Mouse (Mus musculus): Measurements from ENCODE around the gene Styx. TPM values are rescaled to one million over a fixed set of nuclear protein-coding genes. Genes with fewer than 3 reads are reported as not detected.

Styx gene
- polyA plus RNA-seq, 1 experiment: 19.3 TPM

DNA sequence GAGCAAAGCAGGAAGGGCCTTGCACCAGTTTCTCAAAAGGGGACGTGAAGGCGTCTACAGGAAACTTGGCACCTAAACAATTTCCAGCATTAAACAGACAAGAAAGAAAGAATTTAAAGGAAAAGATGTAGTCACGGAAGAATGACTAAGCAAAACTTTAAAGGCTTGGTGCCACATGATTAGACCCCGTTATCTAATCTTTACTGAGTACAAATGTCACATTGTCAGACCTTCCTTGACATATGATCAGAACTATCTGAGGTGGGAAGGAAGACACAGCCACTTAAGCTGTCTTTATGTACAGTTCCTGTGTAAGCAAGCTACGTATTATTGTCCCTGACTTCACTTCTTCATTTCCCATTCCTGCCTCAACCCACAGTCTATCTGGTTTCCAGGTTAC lies 29.3 kb upstream of the Styx start:
- no peak overlapping the region for H3K4me3 ChIP-seq (ENCODE audit: low read depth, low read length)
- H3K36me3 ChIP-seq (ENCODE audit: control insufficient read depth, insufficient read depth, low read length): no peaks in the 10 kb centered on the region
- TF ChIP-seq POLR2A (IDR thresholded peaks at IDR 0.05; ENCODE audit: low read depth, low read length): no peak
- no peak for TF ChIP-seq CTCF (IDR thresholded peaks at IDR 0.05; ENCODE audit: extremely low read depth, insufficient read length, insufficient replicate concordance, low read depth, low read length)
- peaks cover 12% of the 10 kb centered on the region; the same call in 1 of the 2 replicates for H3K4me1 ChIP-seq (ENCODE audit: control insufficient read depth, insufficient read depth, insufficient read length, low read length)
- H3K27ac ChIP-seq (ENCODE audit: insufficient read depth, low read depth, low read length): peak overlapping the region; percentile 100
- H3K27me3 ChIP-seq (ENCODE audit: control insufficient read depth, insufficient read depth, low read length): no peaks in the 10 kb centered on the region
- whole genome bisulfite sequencing: 19% methylated on average over 5 of the region's 5 CpGs

DNA sequence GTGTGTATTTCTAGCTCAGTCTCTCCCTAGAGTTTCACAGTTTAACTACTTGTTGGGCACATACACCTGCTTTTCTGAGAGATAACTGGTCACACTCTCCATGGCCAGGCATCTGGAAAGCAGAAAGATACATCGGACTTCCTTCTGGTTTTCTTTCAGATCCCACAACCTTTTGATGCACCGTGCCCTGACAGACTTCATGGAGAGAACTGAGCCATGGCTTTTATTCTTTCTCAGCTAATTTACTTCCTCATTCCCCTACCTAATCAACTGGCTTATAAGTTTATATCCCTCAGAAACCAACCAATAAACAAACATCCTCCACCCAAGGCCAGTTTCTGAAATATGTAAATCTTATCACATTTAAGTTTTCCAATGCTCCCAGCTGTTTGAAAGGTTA lies 28.4 kb upstream of the Styx start:
- no peak overlapping the region for H3K4me3 ChIP-seq (ENCODE audit: low read depth, low read length)
- no peaks in the 10 kb centered on the region for H3K27me3 ChIP-seq (ENCODE audit: control insufficient read depth, insufficient read depth, low read length)
- peak overlapping the region; percentile 100 for H3K27ac ChIP-seq (ENCODE audit: insufficient read depth, low read depth, low read length)
- 52% methylated on average over 2 of the region's 2 CpGs for WGBS
- H3K4me1 ChIP-seq (ENCODE audit: control insufficient read depth, insufficient read depth, insufficient read length, low read length): peaks cover 12% of the 10 kb centered on the region; the same call in 1 of the 2 replicates
- H3K36me3 ChIP-seq (ENCODE audit: control insufficient read depth, insufficient read depth, low read length): no peaks in the 10 kb centered on the region
- TF ChIP-seq POLR2A (IDR thresholded peaks at IDR 0.05; ENCODE audit: low read depth, low read length) (no peak), CTCF (IDR thresholded peaks at IDR 0.05; ENCODE audit: extremely low read depth, insufficient read length, insufficient replicate concordance, low read depth, low read length) (no peak)

GRCm38 (mm10) chr14:45323320-45323719 lies 27.6 kb upstream of the Styx start:
- TF ChIP-seq POLR2A (IDR thresholded peaks at IDR 0.05; ENCODE audit: low read depth, low read length): no peak
- 91% methylated on average over 3 of the region's 3 CpGs for WGBS
- H3K36me3 ChIP-seq (ENCODE audit: control insufficient read depth, insufficient read depth, low read length): no peaks in the 10 kb centered on the region
- H3K4me3 ChIP-seq (ENCODE audit: low read depth, low read length): no peak overlapping the region
- no peaks in the 10 kb centered on the region for H3K27me3 ChIP-seq (ENCODE audit: control insufficient read depth, insufficient read depth, low read length)
- H3K27ac ChIP-seq (ENCODE audit: insufficient read depth, low read depth, low read length): no peak overlapping the region
- H3K4me1 ChIP-seq (ENCODE audit: control insufficient read depth, insufficient read depth, insufficient read length, low read length): peaks cover 12% of the 10 kb centered on the region; the same call in 1 of the 2 replicates

DNA sequence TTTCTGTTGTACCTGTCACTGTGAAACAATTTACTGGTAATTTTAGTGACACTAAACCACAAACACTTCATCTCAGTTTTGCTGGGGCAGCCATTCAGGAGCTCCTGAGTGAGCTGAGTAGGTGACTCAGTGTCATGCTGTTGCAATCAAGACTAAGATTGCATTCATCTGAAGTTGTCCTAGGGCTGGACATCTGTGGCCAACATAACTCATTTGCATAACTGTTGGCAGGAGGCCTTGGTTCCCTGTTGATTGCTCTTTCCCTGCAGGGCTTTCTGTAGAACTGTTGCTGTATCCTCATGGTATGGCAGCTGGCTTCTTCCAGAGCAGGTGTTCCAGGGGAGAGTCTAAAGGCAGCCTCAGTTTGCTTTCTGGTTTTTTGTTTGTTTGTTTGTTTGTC lies 25.4 kb upstream of the Styx start:
- peaks cover 12% of the 10 kb centered on the region; the same call in 1 of the 2 replicates for H3K4me1 ChIP-seq (ENCODE audit: control insufficient read depth, insufficient read depth, insufficient read length, low read length)
- H3K27ac ChIP-seq (ENCODE audit: insufficient read depth, low read depth, low read length): no peak overlapping the region
- H3K4me3 ChIP-seq (ENCODE audit: low read depth, low read length): no peak overlapping the region
- H3K36me3 ChIP-seq (ENCODE audit: control insufficient read depth, insufficient read depth, low read length): no peaks in the 10 kb centered on the region
- TF ChIP-seq CTCF (IDR thresholded peaks at IDR 0.05; ENCODE audit: extremely low read depth, insufficient read length, insufficient replicate concordance, low read depth, low read length) (no peak), POLR2A (IDR thresholded peaks at IDR 0.05; ENCODE audit: low read depth, low read length) (no peak)
- no peaks in the 10 kb centered on the region for H3K27me3 ChIP-seq (ENCODE audit: control insufficient read depth, insufficient read depth, low read length)

DNA sequence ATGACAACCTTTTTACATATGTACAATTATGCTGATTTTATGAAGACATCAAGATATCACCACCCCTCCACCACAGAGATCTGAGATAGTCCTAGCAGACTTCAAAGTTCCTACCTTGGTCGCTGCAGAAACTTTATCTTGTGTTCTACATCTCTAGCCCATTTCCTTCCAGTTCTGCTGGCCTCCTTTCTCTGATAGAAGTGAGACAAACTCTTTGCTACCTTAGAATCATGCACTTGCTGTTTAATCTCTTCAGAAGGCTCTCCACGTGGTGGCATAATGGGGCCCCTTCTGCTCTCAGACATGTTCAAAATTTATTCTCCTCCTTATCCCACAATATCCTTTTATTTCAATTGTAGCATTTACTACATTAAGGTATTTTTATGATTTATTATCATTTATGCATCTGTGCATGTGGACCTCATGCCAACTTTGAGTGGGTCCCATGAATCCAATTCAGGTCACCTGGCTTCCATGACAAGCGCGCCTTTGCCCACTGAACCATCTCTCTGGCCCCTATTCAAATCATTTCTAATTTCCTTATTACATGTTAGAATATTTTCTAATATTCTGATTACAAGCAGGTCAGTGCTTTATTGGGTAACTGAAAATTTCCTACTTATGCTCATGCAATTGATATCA lies 22.7 kb upstream of the Styx start:
- WGBS: 85% methylated on average over 4 of the region's 4 CpGs
- no peak overlapping the region for H3K27ac ChIP-seq (ENCODE audit: insufficient read depth, low read depth, low read length)
- no peaks in the 10 kb centered on the region for H3K27me3 ChIP-seq (ENCODE audit: control insufficient read depth, insufficient read depth, low read length)
- H3K4me3 ChIP-seq (ENCODE audit: low read depth, low read length): no peak overlapping the region
- no peaks in the 10 kb centered on the region for H3K4me1 ChIP-seq (ENCODE audit: control insufficient read depth, insufficient read depth, insufficient read length, low read length)
- no peak for TF ChIP-seq CTCF (IDR thresholded peaks at IDR 0.05; ENCODE audit: extremely low read depth, insufficient read length, insufficient replicate concordance, low read depth, low read length)
- no peak for TF ChIP-seq POLR2A (IDR thresholded peaks at IDR 0.05; ENCODE audit: low read depth, low read length)
- H3K36me3 ChIP-seq (ENCODE audit: control insufficient read depth, insufficient read depth, low read length): peaks cover 10% of the 10 kb centered on the region

- Histone ChIP-seq H3K4me3 (ENCODE audit: low read depth, low read length) (peak overlapping the region; percentile 38), H3K36me3 (ENCODE audit: control insufficient read depth, insufficient read depth, low read length) (peaks cover 15% of the 10 kb centered on the region), H3K4me1 (ENCODE audit: control insufficient read depth, insufficient read depth, insufficient read length, low read length) (no peaks in the 10 kb centered on the region), H3K27me3 (ENCODE audit: control insufficient read depth, insufficient read depth, low read length) (no peaks in the 10 kb centered on the region), H3K27ac (ENCODE audit: insufficient read depth, low read depth, low read length) (peak overlapping the region; percentile 2; the same call in 1 of the 2 replicates)
- 9% methylated on average over 8 of the region's 8 CpGs for WGBS
- TF ChIP-seq POLR2A (IDR thresholded peaks at IDR 0.05; ENCODE audit: low read depth, low read length) (no peak), CTCF (IDR thresholded peaks at IDR 0.05; ENCODE audit: extremely low read depth, insufficient read length, insufficient replicate concordance, low read depth, low read length) (no peak)
Observed at GRCm38 (mm10) chr14:45329018-45329588, 21.8 kb upstream of the Styx start.

DNA sequence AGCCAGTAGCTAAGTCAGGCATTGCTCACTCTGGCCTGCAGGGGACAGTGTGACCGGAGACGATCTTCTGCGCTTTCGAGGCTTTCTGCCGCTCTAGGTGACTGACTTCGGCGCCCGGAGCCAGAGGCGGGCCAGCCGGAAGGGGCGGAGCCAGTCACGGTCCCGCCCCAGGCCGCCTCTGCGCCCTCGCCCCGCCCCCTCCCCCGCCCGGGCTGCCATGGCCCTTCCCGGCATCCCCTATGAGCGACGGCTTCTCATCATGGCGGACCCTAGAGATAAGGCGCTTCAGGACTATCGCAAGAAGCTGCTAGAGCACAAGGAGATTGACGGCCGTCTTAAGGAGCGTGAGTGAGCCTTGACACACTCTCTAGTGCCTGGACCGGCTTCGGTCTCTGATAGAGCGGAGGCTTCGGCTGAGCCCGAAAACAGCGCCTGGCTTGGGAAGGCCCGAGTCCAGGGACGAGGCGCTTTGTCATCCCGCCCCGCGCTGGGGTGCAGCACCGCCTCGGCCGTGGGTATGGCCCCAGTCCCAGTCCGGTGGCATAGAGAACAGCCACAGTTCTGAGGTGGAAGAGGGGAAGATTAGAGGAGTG lies 21.2 kb upstream of the Styx start, which contains the start of gene Psmc6:
TSS of gene Psmc6 (plus strand) at position 200 of the 593 bp plus-strand sequence.
- Histone ChIP-seq H3K4me1 (ENCODE audit: control insufficient read depth, insufficient read depth, insufficient read length, low read length) (no peaks in the 10 kb centered on the region), H3K27me3 (ENCODE audit: control insufficient read depth, insufficient read depth, low read length) (no peaks in the 10 kb centered on the region), H3K36me3 (ENCODE audit: control insufficient read depth, insufficient read depth, low read length) (peaks cover 18% of the 10 kb centered on the region), H3K4me3 (ENCODE audit: low read depth, low read length) (peak within 1 kb of the TSS; percentile 88), H3K27ac (ENCODE audit: insufficient read depth, low read depth, low read length) (peak within 1 kb of the TSS; percentile 83)
- TF ChIP-seq POLR2A (IDR thresholded peaks at IDR 0.05; ENCODE audit: low read depth, low read length): peak; percentile 87; the same call in 1 of the 2 replicates
- peak; percentile 96; the same call in 1 of the 2 replicates for TF ChIP-seq CTCF (IDR thresholded peaks at IDR 0.05; ENCODE audit: extremely low read depth, insufficient read length, insufficient replicate concordance, low read depth, low read length)
- under 1% methylated on average over 44 of the region's 44 CpGs for WGBS
